Mouse (Mus musculus) limb, embryonic 15.5 days (tissue): ENCODE results near the gene Asxl2. TPM values are rescaled to one million over a fixed set of nuclear protein-coding genes. Genes with fewer than 3 reads are reported as not detected.
"Not testable (repeated sequence)": the region's sequence is repeated elsewhere in the genome, so short reads cannot be mapped to it uniquely, and the experiment has no call there.

Experiments
- ATAC-seq: fragments of 200-750 bp; cut with Nextera tagmentation; 2 replicates; pipeline ENCODE4 v1.8.0; 2017; ENCODE audit warnings: low read depth, moderate TSS enrichment; ENCODE audit not compliant: insufficient number of reproducible peaks, low FRiP score, low TSS enrichment
- H3K27ac ChIP-seq: fragments of 300-500 bp; sonication (generic); 2 replicates; pipeline ENCODE4 v1.5.1; 2015; ENCODE audit warnings: moderate library complexity, mild to moderate bottlenecking, inconsistent platforms
- H3K27me3 ChIP-seq: fragments of 300-500 bp; sonication (generic); 2 replicates; pipeline ENCODE4 v1.6.1; 2015; ENCODE audit warnings: inconsistent platforms
- H3K36me3 ChIP-seq: fragments of 300-500 bp; sonication (generic); 2 replicates; pipeline ENCODE4 v1.6.1; 2015; ENCODE audit warnings: inconsistent platforms
- H3K4me1 ChIP-seq: fragments of 300-500 bp; sonication (generic); 2 replicates; pipeline ENCODE4 v1.6.1; 2015; ENCODE audit warnings: inconsistent platforms
- H3K4me2 ChIP-seq: fragments of 300-500 bp; sonication (generic); 2 replicates; pipeline ENCODE4 v1.6.1; 2015; ENCODE audit warnings: mild to moderate bottlenecking, inconsistent platforms
- H3K4me3 ChIP-seq: fragments of 300-500 bp; sonication (generic); 2 replicates; pipeline ENCODE4 v1.5.1; 2015; ENCODE audit warnings: mild to moderate bottlenecking, inconsistent platforms
- H3K9ac ChIP-seq: fragments of 300-500 bp; sonication (generic); 2 replicates; pipeline ENCODE4 v1.6.1; 2015; ENCODE audit warnings: inconsistent platforms
- H3K9me3 ChIP-seq: fragments of 300-500 bp; sonication (generic); 2 replicates; pipeline ENCODE4 v1.6.1; 2016; ENCODE audit warnings: inconsistent platforms
- WGBS: fragments of 180-500 bp; shearing (Covaris S2); methylation state at CpG from one replicate; pipeline ENCODE4 v1.1.7; 2015; 5-methylcytosine and 5-hydroxymethylcytosine counted together
- polyA plus RNA-seq: library from polyadenylated mRNA; unstranded; fragments of >200 nt; fragmentation: Nextera tagmentation; extraction: Ambion mirVana; gene quantifications from 2 replicates; pipeline ENCODE4 v1.2.1, GENCODE M21; 2015

The Asxl2 gene
- polyA plus RNA-seq, 1 experiment from 2014 or later, result 17.4 TPM

DNA sequence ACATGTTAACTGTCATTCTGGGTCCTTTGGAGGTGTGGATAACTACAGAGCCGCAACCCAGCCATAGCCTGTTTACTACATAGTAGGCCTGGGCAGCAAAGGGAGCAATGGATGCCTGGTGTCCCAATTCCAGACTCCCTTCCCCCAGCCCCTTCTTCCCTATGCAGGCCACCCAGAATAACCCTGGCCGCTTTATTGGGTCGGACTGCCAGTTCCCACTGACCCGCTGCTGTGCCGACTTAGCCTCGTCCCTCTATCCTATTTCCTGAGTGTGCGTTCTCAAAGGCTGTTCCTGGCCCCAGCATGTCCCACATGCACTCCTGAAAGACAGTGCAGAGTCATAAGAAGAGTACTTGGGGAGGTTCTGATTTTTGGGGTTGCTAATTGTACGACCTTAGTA lies 29.7 kb upstream of the Asxl2 start:
- Histone ChIP-seq H3K27ac (no peak overlapping the region), H3K9me3 (no peaks in the 10 kb centered on the region), H3K27me3 (no peaks in the 10 kb centered on the region), H3K9ac (no peak overlapping the region), H3K4me2 (no peak overlapping the region), H3K36me3 (peaks cover 22% of the 10 kb centered on the region), H3K4me3 (no peak overlapping the region), H3K4me1 (no peaks in the 10 kb centered on the region)
- ATAC-seq, result no peak
- 83% methylated on average over 8 of the region's 8 CpGs for WGBS

DNA sequence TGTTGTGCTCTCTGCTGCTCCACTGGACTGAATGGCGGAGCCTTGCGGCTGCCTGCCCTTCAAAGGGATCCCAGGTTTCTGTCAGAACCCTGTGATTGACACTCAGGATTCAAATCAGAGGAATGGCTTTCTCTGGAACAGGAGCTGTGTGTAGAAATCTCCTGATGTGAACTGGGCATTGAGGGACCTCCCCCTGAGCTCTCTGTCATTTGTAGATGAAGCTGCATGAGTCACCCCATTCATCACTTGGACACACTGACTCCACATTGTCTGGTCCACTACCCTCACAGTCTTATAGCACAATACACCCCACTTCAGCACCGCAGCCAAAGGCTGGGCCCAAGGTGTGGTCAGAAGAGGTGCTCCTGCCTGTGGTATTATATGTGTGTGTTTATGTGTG lies 21.0 kb upstream of the Asxl2 start:
- not testable (repeated sequence) for H3K9me3 ChIP-seq, H3K27me3 ChIP-seq, ATAC-seq, H3K9ac ChIP-seq, H3K4me2 ChIP-seq, H3K27ac ChIP-seq, H3K4me1 ChIP-seq, H3K4me3 ChIP-seq
- H3K36me3 ChIP-seq, result peaks cover 39% of the 10 kb centered on the region
- 90% methylated on average over 3 of the region's 3 CpGs for WGBS

- H3K36me3 ChIP-seq, result peaks cover 35% of the 10 kb centered on the region
- no peaks in the 10 kb centered on the region for H3K27me3 ChIP-seq
- no peak overlapping the region for H3K4me2 ChIP-seq
- H3K27ac ChIP-seq, result no peak overlapping the region
- H3K9ac ChIP-seq, result no peak overlapping the region
- H3K4me3 ChIP-seq, result no peak overlapping the region
- no peaks in the 10 kb centered on the region for H3K9me3 ChIP-seq
- ATAC-seq, result no peak
- WGBS, result 82% methylated on average over 6 of the region's 6 CpGs
- H3K4me1 ChIP-seq, result no peaks in the 10 kb centered on the region
These were observed 20.1 kb upstream of the Asxl2 start for GRCm38 (mm10) chr12:3406585-3406984.

- H3K27me3 ChIP-seq, result no peaks in the 10 kb centered on the region
- no peak overlapping the region for H3K9ac ChIP-seq
- no peak overlapping the region for H3K4me3 ChIP-seq
- H3K4me1 ChIP-seq, result no peaks in the 10 kb centered on the region
- no peaks in the 10 kb centered on the region; the same call in 1 of the 2 replicates for H3K36me3 ChIP-seq
- no peak overlapping the region for H3K27ac ChIP-seq
- no peak overlapping the region for H3K4me2 ChIP-seq
- 87% methylated on average over 4 of the region's 4 CpGs for WGBS
- ATAC-seq, result no peak
- no peaks in the 10 kb centered on the region for H3K9me3 ChIP-seq
These were observed 11.7 kb upstream of the Asxl2 start for GRCm38 (mm10) chr12:3414956-3415355.

DNA sequence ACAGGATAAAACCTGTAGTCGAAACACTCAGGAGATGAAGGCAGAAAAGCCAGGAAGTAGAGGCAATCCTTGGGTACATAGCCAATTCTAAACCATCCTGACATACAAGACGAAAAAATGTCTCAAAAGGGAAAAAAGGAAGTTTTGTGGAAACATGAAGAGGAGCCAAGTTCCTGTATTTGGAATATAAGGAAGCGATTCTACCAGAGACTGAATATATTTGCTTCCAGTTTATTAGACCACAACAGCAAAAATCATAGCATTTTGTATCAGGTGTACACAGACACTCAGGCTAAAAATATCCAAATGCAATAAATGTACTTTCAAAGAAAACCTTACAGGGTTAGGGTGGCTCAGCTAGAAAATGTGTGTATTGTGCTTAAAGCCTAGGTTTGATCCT lies 7.9 kb upstream of the Asxl2 start:
- no peak overlapping the region for H3K4me2 ChIP-seq
- H3K4me1 ChIP-seq, result no peaks in the 10 kb centered on the region
- ATAC-seq, result no peak
- H3K27me3 ChIP-seq, result no peaks in the 10 kb centered on the region
- H3K4me3 ChIP-seq, result no peak overlapping the region
- H3K36me3 ChIP-seq, result peaks cover 5% of the 10 kb centered on the region; the same call in 1 of the 2 replicates
- H3K27ac ChIP-seq, result no peak overlapping the region
- no peak overlapping the region for H3K9ac ChIP-seq
- WGBS, result 79% methylated on average over 3 of the region's 3 CpGs
- H3K9me3 ChIP-seq, result no peaks in the 10 kb centered on the region

DNA sequence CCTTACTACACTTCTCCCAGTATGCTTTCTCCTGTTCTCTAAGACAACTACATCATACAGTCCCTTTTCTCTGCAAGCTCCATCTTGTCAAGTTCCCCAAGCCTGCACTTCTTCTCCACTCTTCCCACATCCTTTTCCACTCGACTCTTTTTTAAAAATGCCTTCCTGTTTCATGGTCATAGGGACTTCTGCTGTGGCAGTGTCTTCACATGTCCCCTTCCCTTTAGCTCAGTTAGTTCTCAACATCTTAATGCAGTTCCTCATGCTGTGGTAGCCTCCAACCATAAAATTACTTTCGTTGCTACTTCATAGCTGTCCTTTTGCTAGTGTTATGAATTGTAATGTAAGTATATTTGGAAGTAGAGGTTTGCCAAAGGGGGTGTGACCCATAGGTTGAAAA lies 6.1 kb upstream of the Asxl2 start:
- WGBS, result 82% methylated on average over 2 of the region's 2 CpGs
- H3K27me3 ChIP-seq, result no peaks in the 10 kb centered on the region

GRCm38 (mm10) chr12:3422786-3423185 lies 3.9 kb upstream of the Asxl2 start:
- peaks cover 9% of the 10 kb centered on the region; the same call in 1 of the 2 replicates for H3K36me3 ChIP-seq
- no peak overlapping the region for H3K4me3 ChIP-seq
- H3K4me1 ChIP-seq, result peaks cover 9% of the 10 kb centered on the region; the same call in 1 of the 2 replicates
- 94% methylated on average over 1 of the region's 1 CpGs for WGBS
- H3K9me3 ChIP-seq, result no peaks in the 10 kb centered on the region
- H3K9ac ChIP-seq, result no peak overlapping the region
- no peak overlapping the region for H3K27ac ChIP-seq
- ATAC-seq, result no peak
- no peaks in the 10 kb centered on the region for H3K27me3 ChIP-seq
- no peak overlapping the region for H3K4me2 ChIP-seq

More for the DNA sequence above, 6.1 kb upstream of the Asxl2 start:
- Histone ChIP-seq H3K9ac (no peak overlapping the region), H3K4me1 (peaks cover 7% of the 10 kb centered on the region; the same call in 1 of the 2 replicates), H3K27ac (no peak overlapping the region), H3K4me3 (no peak overlapping the region), H3K4me2 (no peak overlapping the region), H3K36me3 (peaks cover 9% of the 10 kb centered on the region; the same call in 1 of the 2 replicates), H3K9me3 (no peaks in the 10 kb centered on the region)
- ATAC-seq, result no peak

DNA sequence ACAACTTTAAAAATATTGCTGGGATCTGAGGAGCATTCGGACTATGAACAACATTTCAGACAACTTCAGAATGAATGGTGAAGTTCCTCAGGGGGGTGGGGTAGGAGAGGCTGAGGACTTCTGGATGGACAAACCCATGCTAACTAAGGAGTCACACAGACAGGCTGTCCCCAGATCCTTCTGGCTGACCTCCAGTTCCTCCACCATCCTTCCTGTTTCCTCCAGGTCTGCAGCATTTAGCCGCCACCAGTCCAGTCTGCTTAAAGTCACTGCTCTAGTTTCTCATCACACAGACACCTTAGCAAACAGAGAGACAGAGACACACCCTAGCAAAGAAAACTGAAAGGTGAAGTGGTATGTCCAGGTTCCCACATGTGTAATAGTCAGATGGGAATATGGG lies 2.5 kb upstream of the Asxl2 start:
- no peaks in the 10 kb centered on the region for H3K27me3 ChIP-seq
- H3K36me3 ChIP-seq, result peaks cover 9% of the 10 kb centered on the region; the same call in 1 of the 2 replicates
- no peak overlapping the region for H3K4me3 ChIP-seq
- H3K9me3 ChIP-seq, result no peaks in the 10 kb centered on the region
- H3K4me2 ChIP-seq, result no peak overlapping the region
- ATAC-seq, result no peak
- H3K27ac ChIP-seq, result no peak overlapping the region
- no peak overlapping the region for H3K9ac ChIP-seq
- WGBS, result 95% methylated on average over 2 of the region's 2 CpGs
- H3K4me1 ChIP-seq, result peaks cover 14% of the 10 kb centered on the region

DNA sequence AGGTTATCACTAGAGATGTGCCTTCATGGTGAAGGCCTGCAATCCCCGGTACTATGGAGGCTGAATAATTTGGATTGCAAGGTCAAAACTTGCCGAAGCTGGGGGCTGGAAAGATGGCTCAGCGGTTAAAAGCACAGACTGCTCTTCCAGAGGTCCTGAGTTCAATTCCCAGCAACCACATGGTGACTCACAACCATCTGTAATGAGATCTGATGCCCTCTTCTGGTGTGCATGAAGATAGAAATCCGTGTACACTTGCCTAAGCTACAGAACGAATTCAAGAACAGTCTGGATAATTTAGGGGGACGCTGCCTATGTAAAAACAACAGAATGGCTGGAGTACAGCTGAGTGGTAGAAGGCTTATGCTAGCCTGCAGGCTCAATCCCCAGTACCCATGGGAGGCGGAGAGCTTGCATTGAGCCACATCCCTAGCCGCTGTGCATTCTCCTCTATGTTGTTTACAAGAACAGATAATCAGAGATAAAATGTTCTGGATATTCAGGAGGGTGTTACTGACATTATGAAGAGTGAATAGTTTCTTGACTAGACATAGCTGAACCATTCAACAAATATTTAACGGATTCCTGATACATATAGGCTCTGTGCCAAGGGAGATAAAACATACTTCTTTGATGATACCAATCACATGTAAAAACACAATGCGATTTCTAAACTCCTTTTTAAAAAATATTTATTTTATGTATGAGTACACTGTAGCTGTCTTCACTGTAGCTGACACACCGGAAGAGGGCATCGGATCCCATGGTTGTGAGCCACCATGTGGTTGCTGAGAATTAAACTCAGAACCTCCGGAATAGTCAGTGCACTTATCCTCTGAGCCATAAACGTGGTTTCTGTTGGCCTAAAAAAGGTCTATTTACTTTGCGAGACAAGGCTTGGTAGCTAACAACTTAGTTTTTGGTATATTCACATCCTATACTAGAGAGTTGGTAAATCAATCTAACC lies 999 bp upstream of the Asxl2 start:
- H3K36me3 ChIP-seq, result peaks cover 9% of the 10 kb centered on the region; the same call in 1 of the 2 replicates
- peak overlapping the region; percentile 98 for H3K4me3 ChIP-seq
- 46% methylated on average over 15 of the region's 15 CpGs for WGBS
- ATAC-seq, result no peak
- peaks cover 14% of the 10 kb centered on the region for H3K4me1 ChIP-seq
- peak overlapping the region; percentile 56 for H3K4me2 ChIP-seq
- no peaks in the 10 kb centered on the region for H3K9me3 ChIP-seq
- peak overlapping the region; percentile 95 for H3K27ac ChIP-seq
- H3K27me3 ChIP-seq, result no peaks in the 10 kb centered on the region
- H3K9ac ChIP-seq, result 0 out of 2 replicates have a peak overlapping the region, but pooled peaks have one; percentile 84

DNA sequence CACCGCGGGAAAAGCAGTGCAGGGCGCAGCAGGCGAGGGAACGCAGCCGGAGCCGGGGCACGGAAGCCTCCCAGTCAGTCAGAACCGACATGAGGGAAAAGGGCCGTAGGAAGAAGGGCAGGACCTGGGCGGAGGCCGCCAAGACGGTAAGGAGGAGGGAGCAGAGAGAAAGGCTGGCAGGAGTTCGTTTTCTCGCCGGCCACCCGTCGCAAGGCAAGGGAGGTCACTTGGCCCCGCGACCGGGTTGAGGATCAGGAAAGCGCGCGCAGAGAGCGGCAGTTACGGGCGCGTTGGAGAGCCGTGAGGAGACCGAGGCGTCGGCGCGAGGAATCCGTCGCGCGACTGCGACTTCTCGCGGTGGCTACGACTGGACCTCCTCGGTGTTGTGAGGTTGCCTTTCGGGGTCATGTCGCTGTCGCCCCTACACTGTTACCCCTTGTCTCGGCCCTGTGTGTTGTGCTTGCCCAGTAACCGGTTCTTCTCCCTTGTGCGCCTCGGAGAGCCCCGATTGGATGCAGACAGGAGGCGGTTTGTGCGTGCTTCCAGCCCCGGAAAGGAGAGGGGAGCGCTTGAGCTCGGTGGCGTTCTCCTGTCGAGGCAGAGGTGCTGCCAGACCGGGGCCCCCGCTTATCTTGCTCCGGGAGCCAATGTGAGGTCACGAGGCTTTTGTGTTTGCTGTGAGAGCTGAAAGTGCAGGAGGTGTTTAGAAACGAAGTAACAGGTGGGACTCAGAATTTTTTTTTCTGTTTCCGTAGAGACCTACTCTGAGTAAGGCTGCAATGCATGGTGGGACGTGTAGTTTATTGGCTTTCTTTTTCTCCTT lies 621 bp downstream of the Asxl2 start:
- ATAC-seq, result peak; percentile 50
- H3K9ac ChIP-seq, result peak overlapping the region; percentile 84
- under 1% methylated on average over 65 of the region's 65 CpGs for WGBS
- peak overlapping the region; percentile 98 for H3K4me3 ChIP-seq
- peaks cover 14% of the 10 kb centered on the region for H3K4me1 ChIP-seq
- peak overlapping the region; percentile 56 for H3K4me2 ChIP-seq
- peak overlapping the region; percentile 95 for H3K27ac ChIP-seq
- H3K9me3 ChIP-seq, result no peaks in the 10 kb centered on the region
- H3K27me3 ChIP-seq, result no peaks in the 10 kb centered on the region
- H3K36me3 ChIP-seq, result peaks cover 9% of the 10 kb centered on the region; the same call in 1 of the 2 replicates

GRCm38 (mm10) chr12:3427891-3428775 lies 1.5 kb downstream of the Asxl2 start:
- peaks cover 14% of the 10 kb centered on the region for H3K4me1 ChIP-seq
- H3K9ac ChIP-seq, result no peak overlapping the region
- H3K9me3 ChIP-seq, result no peaks in the 10 kb centered on the region
- no peak for ATAC-seq
- peaks cover 4% of the 10 kb centered on the region; the same call in 1 of the 2 replicates for H3K36me3 ChIP-seq
- H3K27ac ChIP-seq, result no peak overlapping the region
- 66% methylated on average over 11 of the region's 11 CpGs for WGBS
- no peaks in the 10 kb centered on the region for H3K27me3 ChIP-seq
- peak overlapping the region; percentile 98 for H3K4me3 ChIP-seq
- peak overlapping the region; percentile 26; the same call in 1 of the 2 replicates for H3K4me2 ChIP-seq
